Mouse (Mus musculus) thymus, adult 2 months (tissue): ENCODE data around the gene Ube2o.

Source experiments
- CTCF ChIP-seq: fragments of 200-500 bp; IDR thresholded peaks from 2 replicates; pipeline ENCODE4 v1.5.1; 2012; ENCODE audit warnings: mild to moderate bottlenecking, control low read depth, low read length, moderate library complexity, borderline replicate concordance; ENCODE audit not compliant: control insufficient read depth, poor library complexity, insufficient read depth; ENCODE audit errors: extremely low read depth
- POLR2A ChIP-seq: fragments of 200-500 bp; IDR thresholded peaks from 2 replicates; pipeline ENCODE4 v1.6.1; 2012; ENCODE audit warnings: mild to moderate bottlenecking, low read length, control low read depth, moderate library complexity; ENCODE audit not compliant: control insufficient read depth, poor library complexity, insufficient read depth; ENCODE audit errors: extremely low read depth

- TF ChIP-seq CTCF, result no peak
- TF ChIP-seq POLR2A, result no peak
Measured at GRCm38 (mm10) chr11:116596766-116597165, 15.5 kb upstream of the Ube2o start.
